Mouse (Mus musculus) lung, postnatal 0 days (tissue): Measurements from ENCODE around the gene Slc29a2. TPM values are rescaled to one million over a fixed set of nuclear protein-coding genes. Genes with fewer than 3 reads are reported as not detected.
A peak's percentile ranks its signal among the peaks of the same experiment; 100 is the strongest.

ENCODE experiments used
- ATAC-seq: fragments of 200-750 bp; cut with Nextera tagmentation; 2 replicates; pipeline ENCODE4 v1.8.0; 2017; ENCODE audit warnings: moderate library complexity
- DNase-seq: peaks from one replicate; pipeline ENCODE4 v3.0.0-alpha.2; 2016; ENCODE audit warnings: low spot score
- H3K27ac ChIP-seq: fragments of 300-500 bp; sonication (generic); 2 replicates; pipeline ENCODE4 v1.5.1; 2014; ENCODE audit warnings: antibody characterized with exemption, mild to moderate bottlenecking, low read length, mixed read lengths
- H3K27me3 ChIP-seq: fragments of 300-500 bp; sonication (generic); replicated peaks from 2 replicates; pipeline ENCODE4 v1.6.1; 2014; ENCODE audit warnings: low read length, mixed read lengths; ENCODE audit not compliant: insufficient read depth
- H3K36me3 ChIP-seq: fragments of 300-500 bp; sonication (generic); 2 replicates; pipeline ENCODE4 v1.6.1; 2014; ENCODE audit warnings: low read length, mixed read lengths; ENCODE audit not compliant: insufficient read depth
- H3K4me1 ChIP-seq: fragments of 300-500 bp; sonication (generic); 2 replicates; pipeline ENCODE4 v1.6.1; 2014; ENCODE audit warnings: antibody characterized with exemption, low read depth, low read length, mixed read lengths; ENCODE audit not compliant: insufficient read depth
- H3K4me2 ChIP-seq: fragments of 300-500 bp; sonication (generic); replicated peaks from 2 replicates; pipeline ENCODE4 v1.6.1; 2014; ENCODE audit warnings: low read depth, mild to moderate bottlenecking, low read length, moderate library complexity, mixed read lengths
- H3K4me3 ChIP-seq: fragments of 300-500 bp; sonication (generic); 2 replicates; pipeline ENCODE4 v1.5.1; 2014; ENCODE audit warnings: low read depth, low read length
- H3K9ac ChIP-seq: fragments of 300-500 bp; sonication (generic); replicated peaks from 2 replicates; pipeline ENCODE4 v1.6.1; 2014; ENCODE audit warnings: low read depth, mild to moderate bottlenecking
- H3K9me3 ChIP-seq: fragments of 300-500 bp; sonication (generic); 2 replicates; pipeline ENCODE4 v1.6.1; 2016; ENCODE audit warnings: low read length, mixed read lengths
- CTCF ChIP-seq: IDR thresholded peaks from 2 replicates; pipeline ENCODE4 v1.5.1; 2016; ENCODE audit warnings: antibody characterized with exemption, mild to moderate bottlenecking
- EP300 ChIP-seq: IDR thresholded peaks from 2 replicates; pipeline ENCODE4 v1.6.1; 2016; ENCODE audit warnings: antibody characterized with exemption, mild to moderate bottlenecking, control low read depth
- WGBS: fragments of 180-500 bp; shearing (Covaris S2); extraction: QIAGEN DNeasy Blood & Tissue Kit; methylation state at CpG from one replicate; pipeline ENCODE4 v1.1.7; 2014; 5-methylcytosine and 5-hydroxymethylcytosine counted together
- polyA plus RNA-seq: library from polyadenylated mRNA; unstranded; fragments of >200 nt; fragmentation: Nextera tagmentation; extraction: Ambion mirVana; gene quantifications from 2 replicates; pipeline ENCODE4 v1.2.1, GENCODE M21; 2015

Gene Slc29a2
- polyA plus RNA-seq, 1 experiment from 2014 or later, result 0.88 TPM

DNA sequence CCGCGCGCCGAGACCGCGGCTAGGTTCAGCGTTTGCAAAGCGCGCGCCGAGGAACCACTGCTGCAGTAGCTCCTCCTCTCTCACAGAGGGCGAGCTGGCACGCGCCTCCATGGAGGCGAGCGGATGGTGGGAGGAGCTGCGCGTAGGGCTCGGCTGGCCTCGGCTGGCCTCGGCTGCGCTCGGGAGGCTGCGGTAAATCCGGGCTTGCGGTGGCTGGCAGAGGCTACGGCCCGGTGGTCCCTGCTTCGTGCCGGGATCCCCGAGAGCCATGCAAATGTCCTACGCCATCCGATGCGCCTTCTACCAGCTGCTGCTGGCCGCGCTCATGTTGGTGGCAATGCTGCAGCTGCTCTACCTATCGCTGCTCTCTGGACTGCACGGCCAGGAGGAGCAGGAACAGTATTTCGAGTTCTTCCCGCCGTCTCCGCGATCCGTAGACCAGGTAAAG is 15.1 kb downstream of the Slc29a2 start, which contains the start of the genes B4gat1 and AC124502.3:
Gene B4gat1, plus strand, starts transcription at position 118 of the 448 bp plus-strand sequence.
Gene AC124502.3, plus strand, starts transcription at position 183 of the 448 bp plus-strand sequence.
- 3% methylated on average over 35 of the region's 44 CpGs for WGBS
- peak within 1 kb of the TSS; percentile 40; the same call in 1 of the 2 replicates for H3K27ac ChIP-seq

DNA sequence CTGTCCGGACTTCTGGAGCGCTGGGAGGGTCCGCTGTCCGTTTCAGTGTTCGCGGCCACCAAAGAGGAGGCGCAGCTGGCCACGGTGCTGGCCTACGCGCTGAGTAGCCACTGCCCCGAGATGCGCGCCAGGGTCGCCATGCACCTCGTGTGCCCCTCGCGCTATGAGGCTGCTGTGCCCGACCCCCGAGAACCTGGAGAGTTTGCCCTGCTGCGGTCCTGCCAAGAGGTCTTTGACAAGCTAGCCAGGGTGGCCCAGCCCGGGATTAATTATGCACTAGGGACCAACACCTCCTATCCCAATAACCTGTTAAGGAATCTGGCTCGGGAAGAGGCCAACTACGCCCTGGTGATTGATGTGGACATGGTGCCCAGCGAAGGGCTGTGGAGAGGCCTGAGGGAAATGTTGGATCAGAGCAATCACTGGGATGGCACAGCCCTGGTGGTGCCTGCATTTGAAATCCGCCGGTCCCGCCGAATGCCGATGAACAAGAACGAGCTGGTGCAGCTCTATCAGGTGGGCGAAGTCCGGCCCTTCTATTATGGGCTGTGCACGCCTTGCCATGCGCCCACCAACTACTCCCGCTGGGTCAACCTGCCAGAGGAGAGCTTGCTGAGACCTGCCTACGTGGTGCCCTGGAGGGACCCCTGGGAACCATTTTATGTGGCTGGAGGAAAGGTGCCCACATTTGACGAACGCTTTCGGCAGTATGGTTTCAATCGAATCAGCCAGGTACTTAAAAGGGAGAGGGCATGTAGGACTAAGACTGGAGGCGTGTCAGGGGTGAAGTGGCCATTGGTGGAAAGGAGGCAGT is 15.8 kb downstream of the Slc29a2 start:
- TF ChIP-seq CTCF (no peak), EP300 (no peak)
- H3K27me3 ChIP-seq, result no peaks in the 10 kb centered on the region
- whole genome bisulfite sequencing, result 12% methylated on average over 41 of the region's 41 CpGs
- DNase-seq (no peak), ATAC-seq (peak; percentile 11; the same call in 1 of the 2 replicates)
- no peaks in the 10 kb centered on the region for H3K36me3 ChIP-seq
- H3K4me3 ChIP-seq, result peak overlapping the region; percentile 67
- no peak overlapping the region for H3K27ac ChIP-seq
- H3K9me3 ChIP-seq, result no peaks in the 10 kb centered on the region
- H3K4me2 ChIP-seq, result peak overlapping the region; percentile 77
- H3K9ac ChIP-seq, result peak overlapping the region; percentile 83
- peaks cover 4% of the 10 kb centered on the region for H3K4me1 ChIP-seq

More for the DNA sequence above, 15.1 kb downstream of the Slc29a2 start, which contains the start of the genes B4gat1 and AC124502.3:
- DNase-seq, result peak; percentile 94
- Histone ChIP-seq H3K36me3 (no peaks in the 10 kb centered on the region), H3K4me1 (peaks cover 4% of the 10 kb centered on the region), H3K9me3 (no peaks in the 10 kb centered on the region), H3K27me3 (no peaks in the 10 kb centered on the region), H3K4me3 (peak within 1 kb of the TSS; percentile 67), H3K9ac (peak within 1 kb of the TSS; percentile 83), H3K4me2 (peak within 1 kb of the TSS; percentile 77)
- TF ChIP-seq CTCF (peak; percentile 67), EP300 (no peak)
- peak; percentile 88 for ATAC-seq

DNA sequence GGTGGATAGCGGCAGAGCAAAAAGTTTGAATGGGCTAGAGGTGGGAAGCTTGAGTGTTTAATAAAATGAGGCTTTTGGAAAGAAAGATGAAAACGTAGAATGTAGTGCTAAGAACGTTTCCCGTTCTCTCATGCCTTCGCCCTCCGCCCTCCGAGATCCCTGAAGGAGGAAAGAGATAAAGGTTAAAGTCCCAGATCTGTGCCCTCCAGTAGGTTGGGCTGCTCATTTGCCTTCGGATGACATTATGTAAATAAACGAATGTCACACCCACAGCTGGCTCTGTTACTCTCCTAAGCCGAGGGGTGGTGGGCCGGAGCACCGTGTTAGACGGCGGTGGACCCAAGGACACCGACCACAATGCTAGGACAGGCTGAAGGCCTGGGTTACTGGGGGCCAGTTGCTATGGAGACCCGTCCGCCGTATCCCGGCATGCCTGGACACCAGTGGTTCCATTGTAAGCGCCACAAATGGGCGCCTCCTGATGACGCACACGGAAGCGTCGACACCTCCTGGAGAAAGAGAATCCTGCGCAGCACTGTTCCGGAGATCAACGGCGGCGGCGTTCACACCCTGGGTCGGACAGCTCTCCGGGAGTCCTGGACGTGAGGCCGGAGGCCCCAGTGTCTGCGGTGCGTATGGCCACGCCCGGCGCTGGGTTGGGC is 17.3 kb downstream of the Slc29a2 start, which contains the start of gene Brms1:
Gene Brms1, plus strand, starts transcription at position 493 of the 662 bp plus-strand sequence.
- H3K36me3 ChIP-seq, result no peaks in the 10 kb centered on the region
- H3K27ac ChIP-seq, result peak within 1 kb of the TSS; percentile 85
- WGBS, result 3% methylated on average over 40 of the region's 40 CpGs
- peak; percentile 96 for DNase-seq
- peak; percentile 89 for ATAC-seq
- no peaks in the 10 kb centered on the region for H3K27me3 ChIP-seq
- no peaks in the 10 kb centered on the region for H3K9me3 ChIP-seq
- H3K4me1 ChIP-seq, result peaks cover 4% of the 10 kb centered on the region
- H3K4me2 ChIP-seq, result peak within 1 kb of the TSS; percentile 79
- H3K9ac ChIP-seq, result peak within 1 kb of the TSS; percentile 72
- TF ChIP-seq CTCF (no peak), EP300 (no peak)
- peak within 1 kb of the TSS; percentile 84 for H3K4me3 ChIP-seq

DNA sequence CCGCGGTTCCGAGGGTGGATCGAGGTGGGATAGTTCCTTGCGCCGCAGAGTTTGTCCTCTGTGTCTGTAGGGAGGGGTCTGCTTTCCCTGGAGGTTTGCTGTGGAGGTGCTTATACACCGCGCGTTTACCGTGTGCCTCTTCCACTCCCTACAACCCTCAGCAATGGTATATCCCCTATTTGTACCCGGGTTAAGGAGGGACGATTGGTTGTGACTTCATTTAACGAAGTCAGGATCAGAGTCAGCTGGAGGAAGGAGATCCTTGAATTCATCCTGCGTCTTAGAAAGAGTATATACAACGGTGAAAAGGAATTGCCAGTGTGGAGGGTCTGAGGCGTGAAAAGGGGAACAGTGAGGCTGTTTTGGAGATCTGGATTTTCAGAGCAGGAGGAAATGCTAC is 17.9 kb downstream of the Slc29a2 start:
- Histone ChIP-seq H3K27me3 (no peaks in the 10 kb centered on the region), H3K4me2 (peak overlapping the region; percentile 79), H3K9me3 (no peaks in the 10 kb centered on the region), H3K4me1 (peaks cover 4% of the 10 kb centered on the region), H3K4me3 (peak overlapping the region; percentile 84), H3K27ac (peak overlapping the region; percentile 85), H3K36me3 (no peaks in the 10 kb centered on the region), H3K9ac (peak overlapping the region; percentile 72)
- TF ChIP-seq EP300, result no peak
- no peak for TF ChIP-seq CTCF
- DNase-seq, result no peak
- no peak for ATAC-seq
- under 1% methylated on average over 16 of the region's 16 CpGs for WGBS

DNA sequence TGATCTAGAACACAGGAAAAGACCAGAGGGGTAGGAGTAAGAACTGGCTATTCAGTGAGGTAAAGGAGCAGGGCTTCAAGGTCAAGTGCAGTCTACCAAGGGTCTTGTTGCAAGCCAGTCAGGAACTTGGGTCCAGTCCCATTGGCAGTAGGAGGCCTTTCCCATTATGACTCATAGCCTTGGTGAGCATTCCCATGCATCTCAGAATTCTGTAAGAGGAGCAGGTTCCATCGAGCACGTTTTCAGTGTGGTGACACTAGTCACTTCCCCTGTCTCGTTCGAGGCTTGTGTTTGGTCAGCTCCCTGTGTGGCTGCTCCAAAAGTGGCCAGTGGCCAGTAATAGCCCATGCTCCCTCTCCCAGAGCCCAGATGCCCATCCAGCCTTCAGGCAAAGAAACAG is 21.9 kb downstream of the Slc29a2 start:
- peaks cover 13% of the 10 kb centered on the region; the same call in 1 of the 2 replicates for H3K36me3 ChIP-seq
- WGBS, result 67% methylated on average over 4 of the region's 4 CpGs

More for the DNA sequence above, 21.9 kb downstream of the Slc29a2 start:
- Histone ChIP-seq H3K4me1 (peaks cover under 1% of the 10 kb centered on the region; the same call in 1 of the 2 replicates), H3K9me3 (no peaks in the 10 kb centered on the region), H3K9ac (no peak overlapping the region), H3K27me3 (no peaks in the 10 kb centered on the region), H3K4me2 (no peak overlapping the region), H3K4me3 (no peak overlapping the region), H3K27ac (no peak overlapping the region)
- ATAC-seq, result no peak
- no peak for TF ChIP-seq CTCF
- no peak for TF ChIP-seq EP300
- no peak for DNase-seq
